Mouse (Mus musculus) effector memory CD4-positive, alpha-beta T cell, adult 5 months (primary cell): ENCODE measurements around the gene Klhl24. TPM values are rescaled to one million over a fixed set of nuclear protein-coding genes. Genes with fewer than 3 reads are reported as not detected.

Experiments used
- polyA plus RNA-seq: library from polyadenylated mRNA; unstranded; fragments of 100-300 nt; shearing (Covaris generic); gene quantifications from one replicate; pipeline ENCODE4 v1.2.1, GENCODE M21; 2017

Klhl24 gene
- polyA plus RNA-seq: 153 TPM

DNA sequence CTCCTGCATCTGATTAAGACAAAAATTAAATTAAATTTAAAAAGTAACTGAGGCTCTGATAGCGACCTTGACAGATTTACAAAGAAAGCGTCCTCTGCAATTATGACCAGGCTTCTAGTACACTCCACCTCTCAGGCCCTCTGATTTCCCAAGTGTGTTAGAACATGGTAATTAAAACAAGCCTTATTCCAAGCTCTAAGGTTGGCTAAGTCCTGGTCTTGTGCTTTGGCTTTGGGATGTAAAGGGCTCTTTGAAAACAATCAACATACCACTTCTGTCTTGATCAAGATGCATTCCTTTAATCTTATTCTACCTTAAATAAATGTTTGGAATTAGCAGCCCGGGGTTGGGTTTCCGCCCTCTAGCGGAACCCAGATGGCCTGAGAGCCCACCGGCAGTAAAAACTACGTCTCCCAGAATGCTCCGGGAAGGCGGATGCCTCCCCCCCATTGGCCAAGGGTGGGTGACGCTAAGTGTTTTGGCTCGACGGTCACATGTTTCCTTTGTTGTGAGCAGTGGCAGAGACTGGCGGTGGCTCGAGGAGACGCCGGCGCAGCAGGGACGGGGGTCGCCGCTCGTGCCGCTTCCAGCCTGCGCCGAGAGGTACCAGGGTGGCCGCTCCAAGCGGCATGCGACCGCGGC lies at the start of gene Klhl24:
TSS of gene Klhl24 (plus strand) at position 474 of the 642 bp plus-strand sequence.

DNA sequence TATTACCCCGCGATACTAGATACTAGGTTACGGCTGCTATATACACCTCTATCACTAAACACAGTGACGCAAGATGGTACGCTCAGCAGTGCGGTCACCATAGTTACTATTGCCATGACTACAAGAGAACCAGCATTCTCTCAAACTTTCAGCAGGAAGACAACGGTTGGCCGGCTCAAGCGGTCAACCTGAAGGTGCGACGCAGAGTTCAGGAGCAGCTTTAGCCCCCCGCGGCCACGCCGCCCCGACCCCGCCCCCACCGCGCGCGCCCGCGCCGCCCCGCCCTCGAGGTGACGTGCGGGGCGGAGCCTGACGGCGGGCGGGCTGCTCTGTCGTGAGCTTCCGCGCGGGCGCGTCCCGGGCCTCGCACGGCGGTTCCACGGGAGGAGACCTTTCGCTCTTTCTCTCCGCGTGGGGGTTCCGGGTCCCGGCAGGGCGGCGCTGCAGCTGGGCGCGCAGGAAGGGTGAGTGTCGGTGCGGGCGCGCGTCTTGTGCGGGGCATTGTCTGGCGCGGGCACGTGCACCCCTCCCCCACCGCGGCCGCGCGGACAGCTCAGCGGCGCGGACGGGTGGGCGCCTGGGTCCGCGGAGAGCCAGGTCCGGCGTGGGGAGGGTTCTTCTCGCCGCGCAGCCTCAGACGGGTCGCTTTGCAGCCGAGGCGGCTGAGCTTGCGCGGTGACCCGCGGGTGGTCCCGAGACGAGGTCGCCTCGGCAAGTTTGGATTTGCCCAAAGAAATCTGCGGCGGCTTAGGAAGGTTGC lies 43.6 kb downstream of the Klhl24 start, which contains the start of gene Yeats2:
TSS of gene Yeats2 (plus strand) at position 292 of the 760 bp plus-strand sequence.

Other genes with a start within 250 kb of the Klhl24 start
- gene Klhl6, start 114.5 kb upstream of the Klhl24 start, polyA plus RNA-seq: 197 TPM
- gene Yeats2, start 43.5 kb downstream of the Klhl24 start, polyA plus RNA-seq: 24.1 TPM
- not detected for gene Map6d1, start 143.8 kb downstream of the Klhl24 start, polyA plus RNA-seq
- 66.9 TPM for gene Parl, start 204.8 kb downstream of the Klhl24 start, polyA plus RNA-seq
- not detected for gene Cyp2ab1, start 227.9 kb downstream of the Klhl24 start, polyA plus RNA-seq